Mouse (Mus musculus): Measurements from ENCODE around the gene Chdh. TPM values are rescaled to one million over a fixed set of nuclear protein-coding genes. Genes with fewer than 3 reads are reported as not detected.

Gene Chdh
- polyA plus RNA-seq, 1 experiment from 2014 or later = not detected

Small RNA genes lying within 50 kb of the gene (microRNA-seq; reads per million reads assigned to microRNA genes)
- 1.2 reads per million for gene Mir6947

Other genes starting within 250 kb of the Chdh start
- 248 and 266 TPM in 2 replicates for gene Selenok, start 40.7 kb upstream of the Chdh start, polyA plus RNA-seq (2016; fragmentation: Nextera tagmentation; extraction: Ambion mirVana)
- 83.3 and 85.4 TPM in 2 replicates for gene Actr8, start 30.7 kb upstream of the Chdh start, polyA plus RNA-seq (2016; fragmentation: Nextera tagmentation; extraction: Ambion mirVana)
- gene Il17rb, start 127 bp upstream of the Chdh start, polyA plus RNA-seq (2016; fragmentation: Nextera tagmentation; extraction: Ambion mirVana) = 0.76 and 0.91 TPM in 2 replicates

All from forebrain, embryonic 10.5 days (tissue).